29 mouse cellular contexts compared by ENCODE assay signal in genomic region chr8:8631394-8631793, GRCm38 (mm10). TPM values are rescaled to one million over a fixed set of nuclear protein-coding genes. Genes with fewer than 3 reads are reported as not detected.
A peak's percentile ranks its signal among the peaks of the same experiment; 100 is the strongest.
DNase-seq lines count a peak whose midpoint lies in the region; ATAC-seq and TF ChIP-seq lines count a peak whose summit lies in the region.
"Had no signal": no experiment of that assay in that cellular context is flagged by ENCODE, and none has a peak within 500 bp of the region (broad histone marks: within the 10 kb centered on the region; RNA-seq: fewer than 3 reads in every experiment).

No protein-coding gene starts in this region.

- ATAC-seq in heart, embryonic 12.5 days (ENCODE audit: insufficient number of reproducible peaks, low FRiP score) = no peak
- ATAC-seq: activated CD4-positive, CD25-positive, alpha-beta regulatory T cell, adult 4 months; CD4-positive, CD25-positive, alpha-beta regulatory T cell, adult 4 months; forebrain, embryonic 15.5 days; hindbrain, postnatal 0 days; inflammation-experienced regulatory T-cells, adult 6 months; intestine, embryonic 16.5 days had no signal

- no peak for TF ChIP-seq EP300 in heart, adult 2 months (IDR thresholded peaks at IDR 0.05; ENCODE audit: insufficient read depth, low read depth, low read length)

- H3K9ac ChIP-seq in heart, adult 2 months (ENCODE audit: low read depth, low read length) = no peak overlapping the region
- no peak overlapping the region for H3K9ac ChIP-seq in heart, embryonic 12.5 days
- H3K9ac ChIP-seq: embryonic facial prominence, embryonic 13.5 days; forebrain, embryonic 12.5 days; forebrain, embryonic 15.5 days; hindbrain, embryonic 14.5 days had no signal

- no peaks in the 10 kb centered on the region for H3K27me3 ChIP-seq in heart, adult 2 months (ENCODE audit: control insufficient read depth, insufficient read depth, low read length)
- H3K27me3 ChIP-seq in heart, embryonic 12.5 days (replicated peaks) = no peaks in the 10 kb centered on the region
- H3K27me3 ChIP-seq: embryonic facial prominence, embryonic 13.5 days; forebrain, embryonic 12.5 days; forebrain, embryonic 15.5 days had no signal

- no peak overlapping the region for H3K4me3 ChIP-seq in heart, adult 2 months
- no peak overlapping the region for H3K4me3 ChIP-seq in heart, embryonic 12.5 days
- H3K4me3 ChIP-seq in left cerebral cortex, adult 2 months = no peak overlapping the region
- H3K4me3 ChIP-seq: embryonic facial prominence, embryonic 10.5 days; embryonic facial prominence, embryonic 13.5 days; erythroblast, embryonic 14.5 days; forebrain, embryonic 12.5 days; forebrain, embryonic 15.5 days; gastrocnemius, adult 2 months had no signal

- H3K9me3 ChIP-seq in heart, embryonic 12.5 days (replicated peaks) = no peaks in the 10 kb centered on the region
- H3K9me3 ChIP-seq: embryonic facial prominence, embryonic 10.5 days; embryonic facial prominence, embryonic 13.5 days; forebrain, embryonic 12.5 days; forebrain, embryonic 15.5 days had no signal

- no peak for TF ChIP-seq CTCF in heart, adult 2 months (IDR thresholded peaks at IDR 0.05)
- TF ChIP-seq CTCF in left cerebral cortex, adult 2 months (IDR thresholded peaks at IDR 0.05) = no peak

- peaks cover 5% of the 10 kb centered on the region for H3K79me2 ChIP-seq in heart, adult 2 months (replicated peaks; ENCODE audit: control insufficient read depth, insufficient read depth, low read length)

- intact Hi-C loops in heart, adult 2 months (cut with DNase I) = no loop called here
- intact Hi-C loops in left cerebral cortex, adult 2 months (cut with DNase I) = no loop called here
- intact Hi-C loops in left cerebral cortex, postnatal 14 days (cut with DNase I) = no loop called here

- no peak for TF ChIP-seq POLR2A in heart, adult 2 months (IDR thresholded peaks at IDR 0.05; ENCODE audit: insufficient read depth, low read depth, low read length)

- H3K4me1 ChIP-seq in heart, adult 2 months (ENCODE audit: control insufficient read depth, insufficient read depth, low read length) = peaks cover 14% of the 10 kb centered on the region
- H3K4me1 ChIP-seq in heart, embryonic 12.5 days (replicated peaks) = peaks cover 12% of the 10 kb centered on the region
- H3K4me1 ChIP-seq: embryonic facial prominence, embryonic 13.5 days; forebrain, embryonic 12.5 days had no signal

- peak overlapping the region; percentile 40; the same call in 1 of the 2 replicates for H3K27ac ChIP-seq in heart, adult 2 months
- H3K27ac ChIP-seq in heart, embryonic 12.5 days (ENCODE audit: poor library complexity, severe bottlenecking) = no peak overlapping the region
- peak overlapping the region; percentile 58; the same call in 1 of the 2 replicates for H3K27ac ChIP-seq in left cerebral cortex, adult 2 months
- H3K27ac ChIP-seq: embryonic facial prominence, embryonic 10.5 days; embryonic facial prominence, embryonic 13.5 days; forebrain, embryonic 12.5 days; forebrain, embryonic 15.5 days; gastrocnemius, adult 2 months; hindbrain, embryonic 14.5 days; hindbrain, postnatal 0 days had no signal

- no peak for DNase-seq in heart, adult 2 months
- DNase-seq in left cerebral cortex, adult 2 months (ENCODE audit: extremely low spot score in 1 of 2, low spot score in 2 of 2) = no peak
- no peak for DNase-seq in left cerebral cortex, adult 9 months (ENCODE audit: low spot score in 2 of 2)
- peak; percentile 37 for DNase-seq in retina, postnatal 1 day
- DNase-seq in left cerebral cortex, postnatal 14 days (ENCODE audit: low spot score in 2 of 2) = no peak
- DNase-seq: adrenal gland, adult 8-10 months; adrenal gland, postnatal 25 days; cerebellum, adult 11-12 months; cerebellum, adult 8-10 months; cerebellum, postnatal 10 days; cerebellum, postnatal 36 days; embryo, embryonic 11 days; gastrocnemius, adult 2 months; gastrocnemius, postnatal 14 days; heart, adult 18-20 months; heart, postnatal 36 days had no signal

- H3K4me2 ChIP-seq in heart, embryonic 12.5 days = no peak overlapping the region
- H3K4me2 ChIP-seq: embryonic facial prominence, embryonic 13.5 days; forebrain, embryonic 12.5 days; forebrain, embryonic 15.5 days; heart, embryonic 11.5 days; hindbrain, embryonic 14.5 days had no signal

- WGBS in heart, adult 2 months = 55% methylated on average over 7 of the region's 7 CpGs
- WGBS in heart, embryonic 12.5 days = 74% methylated on average over 7 of the region's 7 CpGs

- peaks cover 26% of the 10 kb centered on the region for H3K36me3 ChIP-seq in heart, adult 2 months (ENCODE audit: control insufficient read depth, insufficient read depth, low read length)
- H3K36me3 ChIP-seq in heart, embryonic 12.5 days = peaks cover 21% of the 10 kb centered on the region

RNA-seq across cellular contexts. Expression of gene Efnb2, which starts 29.6 kb away (rescaled TPM):
- total RNA-seq in heart, adult 2 months (2021) = 10 to 100 TPM; 16.8 to 24.1 TPM
- polyA plus RNA-seq in heart, adult 2 months (2012; rRNA removed) = 22.2 and 27.8 TPM in 2 replicates
- 25.4 and 27.1 TPM in 2 replicates for polyA plus RNA-seq in heart, embryonic 12.5 days (2016; fragmentation: Nextera tagmentation; extraction: Ambion mirVana)
- 10 to 100 TPM; 61.3 to 62.8 TPM for total RNA-seq in left cerebral cortex, adult 2 months (2021)
- total RNA-seq in left cerebral cortex, postnatal 14 days (2021) = 10 to 100 TPM; 67.0 to 82.2 TPM

RNA-seq across cellular contexts. Expression of gene Arglu1, which starts 58.9 kb away (rescaled TPM):
- 10 to 100 TPM; 26.3 to 28.8 TPM for total RNA-seq in heart, adult 2 months (2021)
- 24.0 and 40.7 TPM in 2 replicates for polyA plus RNA-seq in heart, adult 2 months (2012; rRNA removed)
- 111 TPM in 2 replicates for polyA plus RNA-seq in heart, embryonic 12.5 days (2016; fragmentation: Nextera tagmentation; extraction: Ambion mirVana)
- 100 to 1,000 TPM; 102 to 109 TPM for total RNA-seq in left cerebral cortex, adult 2 months (2021)
- total RNA-seq in left cerebral cortex, postnatal 14 days (2021) = 10 to 100 TPM; 88.1 to 95.1 TPM
